Mouse (Mus musculus): Measurements from ENCODE around the gene Vmn2r4.
"Not testable (repeated sequence)": the region's sequence is repeated elsewhere in the genome, so short reads cannot be mapped to it uniquely, and the experiment has no call there.

- TF ChIP-seq USF1 (IDR thresholded peaks at IDR 0.05; ENCODE audit: low read depth); POLR2A (IDR thresholded peaks at IDR 0.05; ENCODE audit: insufficient read length, low read depth); POLR2AphosphoS2 (IDR thresholded peaks at IDR 0.05; ENCODE audit: insufficient read length, low read depth); CEBPB (IDR thresholded peaks at IDR 0.05; ENCODE audit: insufficient read depth, poor library complexity, severe bottlenecking); MAX (IDR thresholded peaks at IDR 0.05; ENCODE audit: low read depth); TCF12 (IDR thresholded peaks at IDR 0.05; ENCODE audit: insufficient read depth, poor library complexity, severe bottlenecking); MYOD1 (IDR thresholded peaks at IDR 0.05; ENCODE audit: control insufficient read depth in 1 of 3, insufficient read length in 2 of 3, low read depth in 2 of 3); E2F4 (IDR thresholded peaks at IDR 0.05; ENCODE audit: insufficient read depth); SRF (IDR thresholded peaks at IDR 0.05; ENCODE audit: control insufficient read depth, insufficient read length, low read depth); MYOG (IDR thresholded peaks at IDR 0.05; ENCODE audit: control insufficient read depth in 1 of 3, insufficient read depth in 1 of 3, insufficient read length in 2 of 3, low read depth in 2 of 3); REST (IDR thresholded peaks at IDR 0.05; ENCODE audit: insufficient read depth, insufficient read length); TCF3 (IDR thresholded peaks at IDR 0.05; ENCODE audit: insufficient read length, low read depth): not testable (repeated sequence)
These were observed 19.1 kb upstream of the Vmn2r4 start for GRCm38 (mm10) chr3:64434261-64434660.
